Mouse (Mus musculus): ENCODE data around the gene Gm10662. TPM values are rescaled to one million over a fixed set of nuclear protein-coding genes. Genes with fewer than 3 reads are reported as not detected.

Gene Gm10662
- not detected in 2 replicates for polyA plus RNA-seq (2012; rRNA removed; ENCODE audit: low replicate concordance)

DNA sequence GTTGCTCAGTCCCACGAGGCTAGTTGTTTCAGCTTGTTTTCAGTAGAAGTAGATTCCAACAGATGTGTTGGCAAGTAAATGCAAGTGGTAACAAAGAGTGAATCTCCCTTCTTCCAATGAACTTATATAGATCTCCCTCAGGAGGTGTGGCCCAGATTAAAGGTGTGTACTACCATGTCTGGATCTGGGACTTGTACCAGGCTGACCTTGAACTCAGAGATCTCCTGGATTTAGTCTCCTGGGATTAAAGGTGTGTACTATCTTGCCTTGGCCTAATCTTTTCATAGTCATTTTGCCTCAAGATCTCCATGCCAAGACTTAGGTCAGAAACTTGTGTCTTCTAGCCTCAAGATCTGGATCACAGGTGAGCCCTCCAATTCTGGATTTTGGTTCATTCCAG is at the start of gene Gm10662:
Gm10662 (minus strand) TSS at position 101 of the 400 bp plus-strand sequence.

Other genes with a start within 250 kb of the Gm10662 start
- not detected in 2 replicates for gene Gm4214, start 159.8 kb downstream of the Gm10662 start, polyA plus RNA-seq (2012; rRNA removed; ENCODE audit: low replicate concordance)
- not detected in 2 replicates for gene Gm4216, start 124.6 kb downstream of the Gm10662 start, polyA plus RNA-seq (2012; rRNA removed; ENCODE audit: low replicate concordance)
- gene Vmn1r163, start 88.9 kb downstream of the Gm10662 start, polyA plus RNA-seq (2012; rRNA removed; ENCODE audit: low replicate concordance), result not detected in 2 replicates
- gene Gm8720, start 77.0 kb downstream of the Gm10662 start, polyA plus RNA-seq (2012; rRNA removed; ENCODE audit: low replicate concordance), result not detected in 2 replicates
- not detected in 2 replicates for gene Vmn1r165, start 72.9 kb upstream of the Gm10662 start, polyA plus RNA-seq (2012; rRNA removed; ENCODE audit: low replicate concordance)
- gene Vmn1r166, start 107.2 kb upstream of the Gm10662 start, polyA plus RNA-seq (2012; rRNA removed; ENCODE audit: low replicate concordance), result not detected in 2 replicates
- not detected in 2 replicates for gene Gm6902, start 134.4 kb upstream of the Gm10662 start, polyA plus RNA-seq (2012; rRNA removed; ENCODE audit: low replicate concordance)
- gene Nlrp4e, start 156.7 kb upstream of the Gm10662 start, polyA plus RNA-seq (2012; rRNA removed; ENCODE audit: low replicate concordance), result not detected in 2 replicates
- gene Nlrp5, start 241.4 kb upstream of the Gm10662 start, polyA plus RNA-seq (2012; rRNA removed; ENCODE audit: low replicate concordance), result not detected in 2 replicates

Measured in mammary gland, adult 2 months (tissue).